Mouse (Mus musculus): ENCODE results near the gene Ptprcap.

DNA sequence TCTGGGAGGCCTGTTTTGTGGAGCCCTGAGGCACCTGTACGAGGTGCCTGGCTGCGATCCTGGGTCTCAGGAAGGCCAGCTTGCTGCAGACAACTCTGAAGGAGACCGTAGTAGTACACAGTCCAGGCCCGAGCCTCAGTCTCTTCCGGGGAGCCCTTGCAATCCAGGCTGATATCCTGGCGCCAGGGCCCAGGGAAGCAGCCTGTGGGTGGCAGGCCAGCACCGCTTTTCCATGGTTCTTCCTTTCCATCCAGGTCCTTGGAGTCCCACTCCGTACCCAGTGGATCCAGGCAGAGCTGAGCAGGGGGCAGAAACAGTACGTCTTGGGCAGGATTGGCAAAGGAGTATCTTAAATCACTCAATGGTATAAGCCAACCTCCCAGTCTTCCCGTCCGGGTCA lies 19.5 kb downstream of the Ptprcap start:
- TF ChIP-seq CTCF (IDR thresholded peaks at IDR 0.05; ENCODE audit: borderline replicate concordance, control insufficient read depth, extremely low read depth, insufficient read depth, low read length, poor library complexity) (no peak), POLR2A (IDR thresholded peaks at IDR 0.05; ENCODE audit: control insufficient read depth, extremely low read depth, insufficient read depth, low read length, poor library complexity) (no peak)

Data from thymus, adult 2 months (tissue).